Mouse (Mus musculus): ENCODE measurements around the gene Hbb-bs.
"Not testable (repeated sequence)": the region's sequence is repeated elsewhere in the genome, so short reads cannot be mapped to it uniquely, and the experiment has no call there.

DNA sequence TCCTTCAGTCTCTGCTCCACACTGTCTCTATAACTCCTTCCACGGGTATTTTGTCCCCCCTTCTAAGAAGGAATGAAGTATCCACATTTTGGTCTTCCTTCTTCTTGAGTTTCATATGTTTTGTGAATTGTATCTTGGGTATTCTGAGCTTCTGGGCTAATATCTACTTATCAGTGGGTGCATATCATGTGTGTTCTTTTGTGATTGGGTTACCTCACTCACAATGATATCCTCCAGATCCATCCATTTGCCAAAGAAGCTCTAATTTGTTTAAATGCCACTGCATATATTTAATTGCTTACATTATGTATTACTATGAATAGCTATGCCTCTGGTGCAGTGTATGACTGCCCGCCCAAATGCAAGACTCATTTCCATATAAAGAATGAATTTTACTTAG lies 19.8 kb downstream of the Hbb-bs start:
- not testable (repeated sequence) for TF ChIP-seq CTCF (IDR thresholded peaks at IDR 0.05; ENCODE audit: control insufficient read depth, insufficient read depth, insufficient read length); MYOD1 (IDR thresholded peaks at IDR 0.05; ENCODE audit: control insufficient read depth, insufficient read length, low read depth)

Data from C2C12 (cell line).